Mouse (Mus musculus) hindbrain, embryonic 13.5 days (tissue): ENCODE measurements at regions not wholly inside any gene's neighbourhood (a gene's known extent, or its start where the extent isn't known, plus 50 kb on each side); places are given as distances from the start of the nearest gene placed in this dataset.

Experiments used
- ATAC-seq: fragments of 200-750 bp; cut with Nextera tagmentation; 2 replicates; pipeline ENCODE4 v1.8.0; 2017; ENCODE audit warnings: moderate TSS enrichment; ENCODE audit not compliant: low FRiP score
- H3K27ac ChIP-seq: fragments of 300-500 bp; sonication (generic); 2 replicates; pipeline ENCODE4 v1.5.1; 2015; ENCODE audit warnings: inconsistent platforms, mild to moderate bottlenecking, moderate library complexity
- H3K27me3 ChIP-seq: fragments of 300-500 bp; sonication (generic); 2 replicates; pipeline ENCODE4 v1.6.1; 2015; ENCODE audit warnings: mild to moderate bottlenecking, inconsistent platforms
- H3K36me3 ChIP-seq: fragments of 300-500 bp; sonication (generic); 2 replicates; pipeline ENCODE4 v1.6.1; 2015; ENCODE audit warnings: mild to moderate bottlenecking, inconsistent platforms
- H3K4me1 ChIP-seq: fragments of 300-500 bp; sonication (generic); replicated peaks from 2 replicates; pipeline ENCODE4 v1.6.1; 2015; ENCODE audit warnings: inconsistent platforms
- H3K4me2 ChIP-seq: fragments of 300-500 bp; sonication (generic); 2 replicates; pipeline ENCODE4 v1.6.1; 2015; ENCODE audit warnings: inconsistent platforms, mild to moderate bottlenecking, moderate library complexity
- H3K4me3 ChIP-seq: fragments of 300-500 bp; sonication (generic); 2 replicates; pipeline ENCODE4 v1.5.1; 2015; ENCODE audit warnings: mild to moderate bottlenecking, inconsistent platforms
- H3K9ac ChIP-seq: fragments of 300-500 bp; sonication (generic); 2 replicates; pipeline ENCODE4 v1.6.1; 2015; ENCODE audit warnings: mild to moderate bottlenecking, inconsistent platforms
- H3K9me3 ChIP-seq: fragments of 300-500 bp; sonication (generic); 2 replicates; pipeline ENCODE4 v1.6.1; 2016; ENCODE audit warnings: inconsistent platforms
- WGBS: fragments of 180-500 bp; shearing (Covaris S2); methylation state at CpG from one replicate; pipeline ENCODE4 v1.1.7; 2015; 5-methylcytosine and 5-hydroxymethylcytosine counted together

DNA sequence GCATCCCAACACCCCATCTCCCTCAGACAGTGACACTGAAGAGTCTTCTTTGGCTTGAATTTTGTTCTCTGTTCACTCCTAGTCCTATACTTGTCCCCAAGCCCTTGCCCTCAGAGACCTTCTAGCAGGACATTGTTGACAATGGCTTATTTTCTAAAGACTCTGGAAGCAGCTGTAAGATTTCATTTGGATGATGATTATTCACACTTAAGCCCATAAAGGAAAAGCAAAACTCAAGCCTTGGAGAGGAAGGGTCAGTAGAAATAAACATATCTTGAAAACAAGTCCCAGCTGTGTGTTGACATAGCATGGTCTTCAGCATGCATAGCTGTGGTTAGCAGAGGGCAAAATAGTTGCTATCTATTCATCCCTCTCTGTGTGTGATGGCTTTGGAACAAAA lies 59.9 kb upstream of the Cdh11 start:
- Histone ChIP-seq H3K4me1 (no peaks in the 10 kb centered on the region), H3K9ac (no peak overlapping the region), H3K27me3 (no peaks in the 10 kb centered on the region), H3K27ac (no peak overlapping the region), H3K4me2 (no peak overlapping the region), H3K36me3 (no peaks in the 10 kb centered on the region), H3K4me3 (no peak overlapping the region), H3K9me3 (no peaks in the 10 kb centered on the region)
- ATAC-seq: no peak

DNA sequence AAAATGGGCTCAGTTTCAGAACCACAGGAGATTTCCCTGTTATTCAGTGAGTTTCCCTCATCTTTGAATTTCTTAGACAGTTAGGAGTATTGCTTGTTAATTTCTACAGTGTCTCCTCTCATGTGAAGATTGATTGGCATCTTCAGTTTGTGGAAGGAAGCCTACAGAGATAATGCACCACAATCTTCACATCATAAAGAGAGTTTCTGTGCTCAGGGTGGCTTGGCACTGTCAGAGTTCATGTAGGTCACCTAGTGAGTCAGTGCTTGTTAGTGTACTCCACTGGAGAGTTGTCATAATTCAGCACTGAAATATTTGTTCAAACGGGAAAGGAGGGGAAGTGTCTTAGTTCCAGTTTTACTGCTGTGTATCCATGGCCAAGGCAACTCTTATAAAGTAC lies 74.6 kb upstream of the Cdh11 start:
- H3K9ac ChIP-seq: no peak overlapping the region
- no peaks in the 10 kb centered on the region for H3K36me3 ChIP-seq
- no peak overlapping the region for H3K4me3 ChIP-seq
- no peaks in the 10 kb centered on the region for H3K27me3 ChIP-seq
- no peak overlapping the region for H3K4me2 ChIP-seq
- no peaks in the 10 kb centered on the region for H3K9me3 ChIP-seq
- WGBS: 86% methylated on average over 1 of the region's 1 CpGs
- no peaks in the 10 kb centered on the region for H3K4me1 ChIP-seq
- ATAC-seq: no peak
- H3K27ac ChIP-seq: no peak overlapping the region

DNA sequence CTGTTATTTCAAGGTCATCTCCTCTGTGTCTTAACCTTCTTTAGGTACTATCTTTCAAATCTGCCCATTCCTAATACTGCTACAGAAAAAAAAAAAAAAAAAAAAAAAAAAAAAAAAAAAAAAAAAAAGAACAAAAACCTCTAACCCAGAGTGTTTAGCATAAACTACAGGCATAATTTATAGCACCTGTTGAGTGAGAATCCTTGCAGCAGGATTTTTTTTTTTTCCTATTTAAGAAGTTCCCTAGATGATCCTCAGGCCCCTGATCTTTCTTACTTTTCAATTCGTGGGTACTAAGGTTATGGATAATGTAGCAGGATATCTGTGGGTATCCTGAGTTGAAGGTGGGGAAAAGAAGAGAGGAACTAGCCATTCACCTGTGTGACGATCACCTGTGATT lies 114.1 kb upstream of the Cdh11 start:
- 89% methylated on average over 2 of the region's 2 CpGs for WGBS
- H3K9me3 ChIP-seq: no peaks in the 10 kb centered on the region
- H3K9ac ChIP-seq: no peak overlapping the region
- no peak for ATAC-seq
- H3K36me3 ChIP-seq: no peaks in the 10 kb centered on the region
- no peaks in the 10 kb centered on the region for H3K27me3 ChIP-seq
- H3K4me2 ChIP-seq: no peak overlapping the region
- no peak overlapping the region for H3K4me3 ChIP-seq
- no peak overlapping the region for H3K27ac ChIP-seq
- no peaks in the 10 kb centered on the region for H3K4me1 ChIP-seq

DNA sequence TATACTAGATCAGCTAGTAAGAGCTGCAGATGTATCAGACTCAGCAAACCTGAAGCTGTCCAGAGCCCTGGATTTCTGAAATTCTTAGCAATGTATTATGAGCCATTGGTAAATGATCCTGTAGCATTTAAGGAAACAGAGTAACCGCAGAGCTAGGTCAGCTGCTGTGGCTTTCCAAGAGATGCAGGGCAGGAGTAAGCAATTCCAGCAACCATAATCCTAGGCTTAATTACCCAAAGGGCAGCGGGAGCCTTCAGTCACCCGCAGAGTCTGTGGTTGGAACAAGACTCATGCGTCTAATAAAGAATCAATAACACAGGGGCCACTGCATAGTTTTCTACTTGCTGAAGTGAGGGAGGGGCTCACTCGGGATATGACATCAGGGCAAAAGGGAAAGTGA lies 115.2 kb upstream of the Cdh11 start:
- no peaks in the 10 kb centered on the region for H3K27me3 ChIP-seq
- WGBS: 65% methylated on average over 5 of the region's 5 CpGs
- no peak for ATAC-seq
- no peak overlapping the region for H3K9ac ChIP-seq
- H3K9me3 ChIP-seq: no peaks in the 10 kb centered on the region
- no peaks in the 10 kb centered on the region for H3K36me3 ChIP-seq
- H3K4me1 ChIP-seq: no peaks in the 10 kb centered on the region
- H3K27ac ChIP-seq: no peak overlapping the region
- no peak overlapping the region for H3K4me2 ChIP-seq
- H3K4me3 ChIP-seq: no peak overlapping the region

DNA sequence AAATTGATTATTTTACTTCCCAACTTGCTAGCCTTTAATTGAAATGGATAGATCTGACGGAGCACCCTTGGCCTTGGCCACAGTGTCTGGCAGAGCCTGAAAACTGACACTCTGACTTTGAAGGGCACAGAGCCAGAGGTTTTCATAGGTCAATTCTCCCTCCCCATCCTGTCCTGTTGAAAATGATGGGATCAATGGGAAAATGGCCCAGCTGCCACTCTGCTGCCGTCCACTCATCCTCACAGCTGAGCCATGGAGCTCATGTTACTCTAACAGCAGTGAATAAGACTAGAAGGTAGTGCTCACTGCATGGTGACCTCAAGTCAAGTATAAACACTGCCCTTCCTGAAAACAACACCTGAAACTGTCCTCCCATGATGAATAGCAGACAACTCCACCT lies 122.0 kb upstream of the Cdh11 start:
- Histone ChIP-seq H3K36me3 (no peaks in the 10 kb centered on the region), H3K4me1 (no peaks in the 10 kb centered on the region), H3K27me3 (no peaks in the 10 kb centered on the region), H3K9me3 (no peaks in the 10 kb centered on the region), H3K4me3 (no peak overlapping the region), H3K9ac (no peak overlapping the region), H3K4me2 (no peak overlapping the region), H3K27ac (no peak overlapping the region)
- no peak for ATAC-seq
- WGBS: 68% methylated on average over 2 of the region's 2 CpGs

DNA sequence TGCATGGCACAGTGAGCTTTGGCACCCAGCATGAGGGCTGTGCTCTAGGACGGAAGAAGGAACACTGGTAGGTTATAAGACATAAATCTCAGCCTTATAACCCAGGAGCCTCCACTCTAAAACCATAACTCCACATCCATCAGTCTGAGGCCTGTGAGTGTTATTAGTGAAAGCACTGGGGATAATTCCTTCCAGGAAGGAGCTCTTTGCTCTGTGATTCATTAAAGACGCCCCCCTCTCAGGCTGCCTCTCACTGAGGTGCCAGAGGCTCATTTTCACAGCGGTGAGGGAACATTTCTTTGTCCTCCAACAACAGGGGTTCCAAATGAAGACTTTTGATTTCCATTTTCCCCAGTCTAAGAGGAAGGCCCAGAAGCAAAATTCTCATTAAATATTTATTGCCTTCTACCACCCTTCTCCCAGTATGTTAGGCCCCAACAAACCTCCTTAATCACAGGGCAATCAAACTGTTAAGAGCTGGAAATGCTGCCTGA lies 145.9 kb upstream of the Cdh11 start:
- Histone ChIP-seq H3K9me3 (no peaks in the 10 kb centered on the region), H3K4me3 (no peak overlapping the region), H3K4me1 (peaks cover 10% of the 10 kb centered on the region), H3K9ac (no peak overlapping the region), H3K36me3 (no peaks in the 10 kb centered on the region), H3K27me3 (no peaks in the 10 kb centered on the region), H3K27ac (peak overlapping the region; percentile 30; the same call in 1 of the 2 replicates), H3K4me2 (no peak overlapping the region)
- WGBS: 19% methylated on average over 3 of the region's 3 CpGs
- peak; percentile 54 for ATAC-seq

DNA sequence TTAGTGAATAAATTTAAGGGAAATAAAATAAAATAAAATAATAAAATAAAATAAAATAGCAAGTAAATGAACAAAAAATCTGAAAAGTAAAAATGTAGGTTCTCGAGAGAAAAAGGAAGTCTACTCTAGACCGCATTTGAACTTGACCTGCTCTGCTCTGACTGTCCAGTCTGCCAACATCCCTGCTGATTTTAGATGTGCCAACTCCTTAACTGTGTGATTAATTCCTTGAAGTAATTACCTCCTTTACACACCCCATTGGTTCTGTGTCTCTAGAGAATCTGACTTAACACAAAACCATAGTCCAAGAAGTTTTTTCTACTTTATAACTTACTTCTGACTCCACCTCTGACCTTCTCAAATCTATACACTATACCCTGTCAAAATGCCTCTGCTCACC lies 153.3 kb upstream of the Cdh11 start:
- H3K36me3 ChIP-seq: no peaks in the 10 kb centered on the region
- H3K27ac ChIP-seq: no peak overlapping the region
- no peak overlapping the region for H3K4me2 ChIP-seq
- H3K9ac ChIP-seq: no peak overlapping the region
- no peaks in the 10 kb centered on the region for H3K9me3 ChIP-seq
- ATAC-seq: no peak
- H3K27me3 ChIP-seq: no peaks in the 10 kb centered on the region
- WGBS: 91% methylated on average over 2 of the region's 2 CpGs
- H3K4me3 ChIP-seq: no peak overlapping the region
- H3K4me1 ChIP-seq: no peaks in the 10 kb centered on the region

DNA sequence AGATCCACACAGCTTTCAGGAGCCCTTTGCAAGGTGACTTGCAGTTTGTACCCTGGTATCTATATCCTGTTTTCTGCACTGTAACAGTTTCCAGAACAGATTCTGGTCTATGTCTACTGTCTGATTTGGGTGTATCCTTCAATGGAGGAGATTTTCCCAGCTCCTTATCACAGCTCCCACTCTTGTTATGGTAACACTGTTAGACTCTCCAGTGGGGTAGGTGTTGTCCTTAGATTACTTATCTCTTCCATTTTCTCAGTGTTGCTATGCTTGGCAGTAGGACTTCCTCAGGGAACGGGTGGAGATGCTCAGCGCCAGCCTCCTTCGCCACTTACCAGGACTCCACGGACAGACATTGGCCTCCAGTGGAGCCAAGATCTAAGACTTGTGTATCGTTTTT lies 160.1 kb upstream of the Cdh11 start:
- WGBS: 93% methylated on average over 5 of the region's 5 CpGs
- H3K9me3 ChIP-seq: 0 out of 2 replicates have a peak, but pooled peaks cover 3% of the 10 kb centered on the region
- H3K27ac ChIP-seq: no peak overlapping the region
- no peaks in the 10 kb centered on the region for H3K27me3 ChIP-seq
- no peak for ATAC-seq
- H3K4me3 ChIP-seq: no peak overlapping the region
- no peak overlapping the region for H3K4me2 ChIP-seq
- no peak overlapping the region for H3K9ac ChIP-seq
- H3K4me1 ChIP-seq: no peaks in the 10 kb centered on the region
- H3K36me3 ChIP-seq: no peaks in the 10 kb centered on the region

DNA sequence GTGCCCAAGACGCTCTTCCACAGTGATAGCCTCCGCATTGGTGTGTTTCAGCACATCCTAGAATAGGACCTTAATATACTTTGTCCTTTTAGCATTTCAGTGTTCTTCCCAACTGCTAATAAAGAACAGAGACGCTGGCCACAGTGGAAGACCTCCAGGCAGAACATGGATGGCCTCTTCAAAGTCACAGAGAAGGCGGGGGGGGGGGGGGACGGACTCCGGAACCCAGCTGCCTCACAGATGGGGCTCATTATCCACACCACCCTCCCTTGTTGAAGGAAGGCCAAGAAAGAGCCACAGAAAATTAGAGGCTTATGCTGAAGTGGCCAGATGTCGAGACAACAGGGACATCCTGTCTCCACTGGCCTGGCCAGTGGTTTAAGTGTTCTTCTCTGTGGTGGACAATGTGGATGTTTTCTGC lies 192.7 kb upstream of the Cdh11 start:
- peak; percentile 39; the same call in 1 of the 2 replicates for ATAC-seq

DNA sequence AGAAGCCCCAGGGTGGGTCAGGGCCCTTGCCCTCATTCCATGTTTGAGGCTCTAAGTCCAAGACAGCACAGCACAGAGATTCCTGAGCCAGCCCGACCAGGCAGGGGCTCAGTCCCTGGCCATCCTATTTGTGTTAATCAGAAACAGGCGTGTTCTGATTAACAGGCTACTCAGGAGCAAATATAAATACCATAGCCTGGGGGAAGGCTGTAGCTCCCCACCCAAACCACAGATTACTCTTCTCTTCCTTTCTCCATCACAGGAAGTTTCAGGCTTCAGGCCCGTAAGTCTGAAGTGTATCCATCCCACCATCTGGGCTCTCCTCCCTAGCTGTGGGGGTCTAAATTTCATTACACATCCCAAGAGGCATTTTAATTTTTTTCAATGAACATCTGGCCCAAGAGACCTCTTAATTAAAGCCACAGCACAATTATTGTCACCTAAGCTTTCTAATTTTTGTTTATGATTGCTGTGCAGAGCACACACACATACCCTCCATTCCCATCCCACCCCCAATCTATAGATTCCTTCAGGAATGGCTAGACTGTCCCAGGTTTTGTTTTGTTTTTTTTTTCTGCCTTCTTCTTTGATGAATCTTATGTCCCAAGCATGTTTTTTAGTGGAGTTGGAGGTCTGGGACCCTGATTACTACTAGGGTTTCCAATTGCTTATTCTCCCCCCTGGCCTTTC lies 197.9 kb upstream of the Cdh11 start:
- Histone ChIP-seq H3K27me3 (no peaks in the 10 kb centered on the region), H3K36me3 (no peaks in the 10 kb centered on the region), H3K9me3 (no peaks in the 10 kb centered on the region), H3K9ac (no peak overlapping the region), H3K27ac (no peak overlapping the region), H3K4me2 (no peak overlapping the region), H3K4me1 (peaks cover 11% of the 10 kb centered on the region), H3K4me3 (no peak overlapping the region)
- ATAC-seq: no peak
- WGBS: 35% methylated on average over 3 of the region's 3 CpGs

More for the DNA sequence above, 192.7 kb upstream of the Cdh11 start:
- Histone ChIP-seq H3K27me3 (no peaks in the 10 kb centered on the region), H3K27ac (no peak overlapping the region), H3K9ac (no peak overlapping the region), H3K9me3 (no peaks in the 10 kb centered on the region), H3K4me3 (no peak overlapping the region), H3K36me3 (no peaks in the 10 kb centered on the region), H3K4me1 (peaks cover 2% of the 10 kb centered on the region; the same call in 1 of the 2 replicates), H3K4me2 (no peak overlapping the region)
- WGBS: 67% methylated on average over 7 of the region's 7 CpGs

DNA sequence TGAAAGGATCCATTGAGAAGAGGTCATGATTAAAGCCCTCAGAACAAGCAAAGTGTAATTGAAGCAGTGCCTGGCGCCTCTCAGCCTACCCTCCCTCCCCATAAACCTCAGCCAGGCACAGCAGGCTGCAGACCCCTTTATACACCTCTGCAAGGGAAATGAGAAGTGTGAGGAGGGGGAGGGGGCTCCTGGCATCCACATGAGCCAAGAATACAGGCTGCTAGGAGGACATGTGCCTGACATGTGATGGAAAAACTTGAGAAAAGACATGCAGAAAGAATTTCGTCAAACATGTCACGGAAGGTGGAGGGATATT lies 198.4 kb upstream of the Cdh11 start:
- Histone ChIP-seq H3K36me3 (no peaks in the 10 kb centered on the region), H3K4me1 (peaks cover 11% of the 10 kb centered on the region), H3K4me3 (no peak overlapping the region), H3K9ac (no peak overlapping the region), H3K9me3 (no peaks in the 10 kb centered on the region), H3K27me3 (no peaks in the 10 kb centered on the region), H3K4me2 (no peak overlapping the region), H3K27ac (no peak overlapping the region)
- WGBS: 50% methylated on average over 3 of the region's 3 CpGs
- no peak for ATAC-seq

DNA sequence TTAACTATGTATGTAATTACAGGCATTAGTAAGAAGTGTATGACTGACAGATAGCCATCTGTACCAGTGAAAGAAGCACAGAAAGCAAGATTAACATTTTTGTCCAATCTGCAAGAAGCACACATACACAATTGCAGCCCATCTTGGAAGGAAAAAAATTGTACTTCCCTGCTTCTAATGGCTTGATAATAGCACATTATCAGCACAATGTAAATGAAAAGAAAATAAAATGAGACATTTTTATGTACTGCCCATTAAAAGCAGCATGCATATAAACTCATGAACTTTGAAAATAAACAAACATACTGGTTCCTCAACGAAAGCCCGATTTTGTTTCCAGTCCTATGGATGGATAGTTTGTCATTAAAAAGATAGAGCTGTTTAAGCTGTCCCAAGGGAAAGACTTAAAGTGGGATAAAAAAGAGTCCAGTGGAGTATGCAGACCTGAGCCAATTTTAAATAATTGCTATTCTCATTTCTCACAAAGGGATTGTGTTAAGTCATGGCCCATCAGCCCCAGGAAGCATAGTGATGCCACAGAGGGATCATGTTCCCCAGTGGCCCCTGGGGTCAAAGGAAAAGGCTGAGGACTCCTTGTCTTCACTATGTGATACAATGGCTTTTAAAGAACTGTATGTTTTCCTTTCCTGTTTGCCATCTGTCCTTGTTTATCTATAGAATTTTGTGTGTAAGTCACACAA lies 222.0 kb upstream of the Cdh11 start:
- Histone ChIP-seq H3K4me2 (no peak overlapping the region), H3K4me1 (0 out of 2 replicates have a peak, but pooled peaks cover 3% of the 10 kb centered on the region), H3K9me3 (no peaks in the 10 kb centered on the region), H3K27ac (no peak overlapping the region), H3K9ac (no peak overlapping the region), H3K27me3 (no peaks in the 10 kb centered on the region), H3K4me3 (no peak overlapping the region), H3K36me3 (no peaks in the 10 kb centered on the region)
- 47% methylated on average over 2 of the region's 2 CpGs for WGBS
- no peak for ATAC-seq

DNA sequence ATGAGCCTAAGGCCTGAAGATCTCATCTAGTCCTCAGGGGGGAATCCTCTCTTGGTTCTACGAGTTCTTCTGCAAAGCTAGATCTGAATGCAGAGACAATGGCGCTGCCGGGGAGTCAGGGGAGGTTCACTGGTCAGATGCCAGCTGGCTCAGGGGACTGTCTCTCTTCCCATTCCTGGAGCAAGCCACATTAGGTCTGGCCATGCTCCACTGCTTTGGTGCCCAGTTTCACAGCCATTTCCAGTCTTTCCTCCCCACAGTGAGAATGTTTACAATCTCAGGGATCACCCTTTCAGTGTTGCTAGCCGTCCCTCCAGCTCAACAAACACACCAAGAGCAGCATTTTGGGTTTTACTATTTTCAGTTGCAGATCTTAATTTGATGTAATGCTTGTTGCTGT lies 233.7 kb upstream of the Cdh11 start:
- Histone ChIP-seq H3K4me3 (no peak overlapping the region), H3K27ac (no peak overlapping the region), H3K9ac (no peak overlapping the region), H3K9me3 (no peaks in the 10 kb centered on the region), H3K4me1 (no peaks in the 10 kb centered on the region), H3K4me2 (no peak overlapping the region), H3K27me3 (no peaks in the 10 kb centered on the region), H3K36me3 (no peaks in the 10 kb centered on the region)
- ATAC-seq: no peak
- WGBS: 70% methylated on average over 4 of the region's 4 CpGs
